Mouse (Mus musculus): ENCODE data around the gene 1700020A23Rik. TPM values are rescaled to one million over a fixed set of nuclear protein-coding genes. Genes with fewer than 3 reads are reported as not detected.
"Not testable (repeated sequence)": the region's sequence is repeated elsewhere in the genome, so short reads cannot be mapped to it uniquely, and the experiment has no call there.

Gene 1700020A23Rik
- polyA plus RNA-seq (2015; fragmentation: Nextera tagmentation; extraction: Ambion mirVana): 0.51 TPM in 1 of 2 replicates, not detected in the other

DNA sequence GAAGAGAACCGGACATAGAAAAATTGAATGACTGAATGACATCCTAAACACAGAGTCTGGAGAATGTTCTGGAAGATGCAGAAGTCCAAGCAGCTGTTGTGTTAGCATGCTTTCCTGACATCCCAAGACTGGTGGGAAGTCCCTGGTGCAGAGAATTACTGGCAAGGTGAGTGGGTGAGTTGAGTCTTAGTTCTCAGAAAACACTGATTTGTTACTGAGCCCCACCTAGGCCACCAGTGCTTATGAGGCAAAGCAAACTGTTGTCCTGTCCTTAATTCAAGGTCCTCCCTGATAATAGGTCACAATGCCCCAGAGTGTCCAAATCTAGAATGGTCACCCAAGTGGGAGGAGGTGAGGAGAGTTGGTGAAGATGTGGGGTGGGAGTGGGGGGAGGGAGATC lies at the start of gene 1700020A23Rik, which contains the start of gene Gm28372:
1700020A23Rik (plus strand) TSS at position 321 of the 400 bp plus-strand sequence.
Gm28372 (plus strand) TSS at position 301 of the 400 bp plus-strand sequence.
- no peak within 1 kb of the TSS for H3K9ac ChIP-seq (ENCODE audit: low read depth, low read length)
- 100% methylated on average over 1 of the region's 1 CpGs for WGBS
- no peak for ATAC-seq
- no peaks in the 10 kb centered on the region for H3K27me3 ChIP-seq (ENCODE audit: control insufficient read depth, insufficient read depth, low read depth, low read length)
- H3K4me1 ChIP-seq (ENCODE audit: control insufficient read depth, insufficient read depth, low read length): no peaks in the 10 kb centered on the region
- no peaks in the 10 kb centered on the region for H3K36me3 ChIP-seq (ENCODE audit: control insufficient read depth, insufficient read depth, low read length)
- H3K27ac ChIP-seq (ENCODE audit: low read length): no peak within 1 kb of the TSS
- no peak within 1 kb of the TSS for H3K4me2 ChIP-seq (ENCODE audit: low read length)
- no peaks in the 10 kb centered on the region for H3K9me3 ChIP-seq (replicated peaks; ENCODE audit: control insufficient read depth, low read length, poor library complexity, severe bottlenecking)
- no peak within 1 kb of the TSS for H3K4me3 ChIP-seq (ENCODE audit: low read depth, low read length)

DNA sequence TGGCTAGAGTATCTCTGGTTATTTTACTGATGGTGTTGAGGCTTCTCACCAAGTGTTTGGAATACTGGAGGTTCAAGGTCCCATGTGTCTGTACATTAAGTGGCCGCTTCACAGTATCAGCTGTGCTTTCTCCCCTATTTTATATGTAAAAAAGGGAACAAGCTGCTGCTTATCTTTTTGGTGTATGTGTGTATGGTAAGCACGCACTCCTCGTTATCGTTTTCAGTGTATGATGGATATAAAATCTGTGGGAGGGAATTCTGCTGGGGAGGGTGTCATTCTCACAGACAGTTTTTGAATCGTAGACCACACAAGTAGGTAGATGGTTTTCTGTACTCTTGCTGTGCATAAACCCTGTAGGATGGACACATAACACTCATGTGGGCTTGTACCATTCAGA lies 47.5 kb upstream of the 1700020A23Rik start:
- Histone ChIP-seq H3K27ac (ENCODE audit: low read length) (no peak overlapping the region), H3K9ac (ENCODE audit: low read depth, low read length) (no peak overlapping the region), H3K4me1 (ENCODE audit: control insufficient read depth, insufficient read depth, low read length) (no peaks in the 10 kb centered on the region), H3K4me2 (ENCODE audit: low read length) (no peak overlapping the region), H3K9me3 (replicated peaks; ENCODE audit: control insufficient read depth, low read length, poor library complexity, severe bottlenecking) (no peaks in the 10 kb centered on the region), H3K27me3 (ENCODE audit: control insufficient read depth, insufficient read depth, low read depth, low read length) (peaks cover 32% of the 10 kb centered on the region), H3K36me3 (ENCODE audit: control insufficient read depth, insufficient read depth, low read length) (no peaks in the 10 kb centered on the region), H3K4me3 (ENCODE audit: low read depth, low read length) (no peak overlapping the region)
- no peak for ATAC-seq
- WGBS: 93% methylated on average over 5 of the region's 5 CpGs

- no peak overlapping the region for H3K9ac ChIP-seq (ENCODE audit: low read depth, low read length)
- H3K4me2 ChIP-seq (ENCODE audit: low read length): no peak overlapping the region
- H3K9me3 ChIP-seq (replicated peaks; ENCODE audit: control insufficient read depth, low read length, poor library complexity, severe bottlenecking): no peaks in the 10 kb centered on the region
- peaks cover 45% of the 10 kb centered on the region for H3K27me3 ChIP-seq (ENCODE audit: control insufficient read depth, insufficient read depth, low read depth, low read length)
- no peaks in the 10 kb centered on the region for H3K4me1 ChIP-seq (ENCODE audit: control insufficient read depth, insufficient read depth, low read length)
- ATAC-seq: no peak
- no peak overlapping the region for H3K4me3 ChIP-seq (ENCODE audit: low read depth, low read length)
- no peaks in the 10 kb centered on the region for H3K36me3 ChIP-seq (ENCODE audit: control insufficient read depth, insufficient read depth, low read length)
- WGBS: 30% methylated on average over 5 of the region's 5 CpGs
- no peak overlapping the region for H3K27ac ChIP-seq (ENCODE audit: low read length)
Measured at GRCm38 (mm10) chr2:130358852-130359251, 46.2 kb upstream of the 1700020A23Rik start.

DNA sequence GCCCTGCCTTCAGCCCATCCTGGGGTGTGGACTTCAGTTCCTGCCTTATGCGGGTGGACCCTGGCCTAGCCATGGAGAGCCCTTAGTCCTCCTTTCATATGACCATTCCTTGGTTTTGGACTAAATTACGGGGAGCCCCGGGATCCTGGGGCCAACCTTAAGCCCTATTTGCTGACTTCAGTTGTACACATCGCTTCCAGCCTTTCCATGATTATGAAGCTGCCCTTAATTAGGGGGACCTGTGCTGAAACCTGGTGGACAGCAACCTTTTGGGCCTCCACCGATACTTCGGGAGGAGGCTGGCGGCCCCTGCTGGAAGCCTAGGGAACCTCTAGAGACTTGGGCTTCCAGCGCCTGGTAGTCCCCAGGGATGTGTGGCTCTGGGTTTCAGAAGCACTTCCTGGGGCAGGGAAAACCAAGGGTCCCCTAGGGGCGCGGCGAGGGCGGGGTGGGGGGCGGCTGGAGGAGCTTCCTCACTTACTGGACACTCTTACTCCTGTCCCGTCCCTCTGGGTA lies 42.5 kb upstream of the 1700020A23Rik start:
- no peaks in the 10 kb centered on the region; the same call in 1 of the 2 replicates for H3K4me1 ChIP-seq (ENCODE audit: control insufficient read depth, insufficient read depth, low read length)
- no peak overlapping the region for H3K4me2 ChIP-seq (ENCODE audit: low read length)
- no peaks in the 10 kb centered on the region for H3K36me3 ChIP-seq (ENCODE audit: control insufficient read depth, insufficient read depth, low read length)
- no peak overlapping the region; the same call in 1 of the 2 replicates for H3K9ac ChIP-seq (ENCODE audit: low read depth, low read length)
- H3K9me3 ChIP-seq (replicated peaks; ENCODE audit: control insufficient read depth, low read length, poor library complexity, severe bottlenecking): no peaks in the 10 kb centered on the region
- ATAC-seq: 0 out of 2 replicates have a peak, but pooled peaks have one; percentile 43
- no peak overlapping the region for H3K4me3 ChIP-seq (ENCODE audit: low read depth, low read length)
- peaks cover 46% of the 10 kb centered on the region for H3K27me3 ChIP-seq (ENCODE audit: control insufficient read depth, insufficient read depth, low read depth, low read length)
- 4% methylated on average over 13 of the region's 14 CpGs for WGBS
- H3K27ac ChIP-seq (ENCODE audit: low read length): no peak overlapping the region

- WGBS: 9% methylated on average over 30 of the region's 30 CpGs
- H3K9ac ChIP-seq (ENCODE audit: low read depth, low read length): peak overlapping the region; percentile 40; the same call in 1 of the 2 replicates
- no peaks in the 10 kb centered on the region; the same call in 1 of the 2 replicates for H3K4me1 ChIP-seq (ENCODE audit: control insufficient read depth, insufficient read depth, low read length)
- H3K27ac ChIP-seq (ENCODE audit: low read length): no peak overlapping the region
- H3K36me3 ChIP-seq (ENCODE audit: control insufficient read depth, insufficient read depth, low read length): no peaks in the 10 kb centered on the region
- H3K9me3 ChIP-seq (replicated peaks; ENCODE audit: control insufficient read depth, low read length, poor library complexity, severe bottlenecking): no peaks in the 10 kb centered on the region
- peak overlapping the region; percentile 52 for H3K4me2 ChIP-seq (ENCODE audit: low read length)
- peak; percentile 36; the same call in 1 of the 2 replicates for ATAC-seq
- H3K4me3 ChIP-seq (ENCODE audit: low read depth, low read length): peak overlapping the region; percentile 33
- H3K27me3 ChIP-seq (ENCODE audit: control insufficient read depth, insufficient read depth, low read depth, low read length): peaks cover 35% of the 10 kb centered on the region
Measured at GRCm38 (mm10) chr2:130365211-130366094, 39.6 kb upstream of the 1700020A23Rik start.

- Histone ChIP-seq H3K4me2 (ENCODE audit: low read length) (no peak overlapping the region), H3K36me3 (ENCODE audit: control insufficient read depth, insufficient read depth, low read length) (no peaks in the 10 kb centered on the region), H3K9ac (ENCODE audit: low read depth, low read length) (no peak overlapping the region), H3K27ac (ENCODE audit: low read length) (no peak overlapping the region), H3K9me3 (replicated peaks; ENCODE audit: control insufficient read depth, low read length, poor library complexity, severe bottlenecking) (no peaks in the 10 kb centered on the region), H3K4me3 (ENCODE audit: low read depth, low read length) (no peak overlapping the region), H3K4me1 (ENCODE audit: control insufficient read depth, insufficient read depth, low read length) (no peaks in the 10 kb centered on the region; the same call in 1 of the 2 replicates), H3K27me3 (ENCODE audit: control insufficient read depth, insufficient read depth, low read depth, low read length) (peaks cover 16% of the 10 kb centered on the region)
- WGBS: 68% methylated on average over 4 of the region's 4 CpGs
- no peak for ATAC-seq
Measured at GRCm38 (mm10) chr2:130367386-130367785, 37.7 kb upstream of the 1700020A23Rik start.

- not testable (repeated sequence) for H3K4me2 ChIP-seq (ENCODE audit: low read length); H3K27ac ChIP-seq (ENCODE audit: low read length); H3K27me3 ChIP-seq (ENCODE audit: control insufficient read depth, insufficient read depth, low read depth, low read length); H3K4me3 ChIP-seq (ENCODE audit: low read depth, low read length); H3K36me3 ChIP-seq (ENCODE audit: control insufficient read depth, insufficient read depth, low read length); H3K4me1 ChIP-seq (ENCODE audit: control insufficient read depth, insufficient read depth, low read length); H3K9me3 ChIP-seq (replicated peaks; ENCODE audit: control insufficient read depth, low read length, poor library complexity, severe bottlenecking); ATAC-seq; H3K9ac ChIP-seq (ENCODE audit: low read depth, low read length)
- 44% methylated on average over 1 of the region's 1 CpGs for WGBS
Measured at GRCm38 (mm10) chr2:130373026-130373425, 32.0 kb upstream of the 1700020A23Rik start.

- no peak for ATAC-seq
- no peaks in the 10 kb centered on the region for H3K4me1 ChIP-seq (ENCODE audit: control insufficient read depth, insufficient read depth, low read length)
- no peak overlapping the region for H3K9ac ChIP-seq (ENCODE audit: low read depth, low read length)
- H3K27ac ChIP-seq (ENCODE audit: low read length): no peak overlapping the region
- 81% methylated on average over 4 of the region's 4 CpGs for whole genome bisulfite sequencing
- no peaks in the 10 kb centered on the region for H3K36me3 ChIP-seq (ENCODE audit: control insufficient read depth, insufficient read depth, low read length)
- no peak overlapping the region for H3K4me2 ChIP-seq (ENCODE audit: low read length)
- no peaks in the 10 kb centered on the region for H3K27me3 ChIP-seq (ENCODE audit: control insufficient read depth, insufficient read depth, low read depth, low read length)
- H3K4me3 ChIP-seq (ENCODE audit: low read depth, low read length): no peak overlapping the region
- no peaks in the 10 kb centered on the region for H3K9me3 ChIP-seq (replicated peaks; ENCODE audit: control insufficient read depth, low read length, poor library complexity, severe bottlenecking)
Measured at GRCm38 (mm10) chr2:130374951-130375350, 30.1 kb upstream of the 1700020A23Rik start.

DNA sequence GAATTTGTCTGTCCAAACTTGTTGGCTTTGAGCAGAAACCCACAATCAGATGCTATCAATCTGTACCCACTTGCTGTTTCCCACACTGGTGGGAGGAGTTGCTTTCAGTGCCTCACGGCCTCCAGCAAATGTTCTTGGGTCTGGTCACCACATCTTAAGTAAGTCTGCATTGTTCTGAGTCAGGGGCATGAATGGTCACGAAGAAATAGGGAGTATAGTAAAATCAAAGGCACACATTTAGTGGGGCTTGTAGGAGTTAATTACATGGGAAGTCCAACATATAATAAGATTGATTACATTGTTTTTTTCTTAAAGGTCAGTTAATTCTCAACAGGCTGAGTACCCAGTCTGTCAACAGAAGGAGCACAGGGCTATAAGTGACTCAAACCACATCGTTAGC lies 21.9 kb upstream of the 1700020A23Rik start:
- Histone ChIP-seq H3K36me3 (ENCODE audit: control insufficient read depth, insufficient read depth, low read length) (no peaks in the 10 kb centered on the region), H3K9me3 (replicated peaks; ENCODE audit: control insufficient read depth, low read length, poor library complexity, severe bottlenecking) (no peaks in the 10 kb centered on the region), H3K4me1 (ENCODE audit: control insufficient read depth, insufficient read depth, low read length) (no peaks in the 10 kb centered on the region), H3K4me3 (ENCODE audit: low read depth, low read length) (no peak overlapping the region), H3K4me2 (ENCODE audit: low read length) (no peak overlapping the region), H3K27ac (ENCODE audit: low read length) (no peak overlapping the region), H3K27me3 (ENCODE audit: control insufficient read depth, insufficient read depth, low read depth, low read length) (no peaks in the 10 kb centered on the region), H3K9ac (ENCODE audit: low read depth, low read length) (no peak overlapping the region)
- no peak for ATAC-seq
- 46% methylated on average over 3 of the region's 3 CpGs for WGBS
